Comparison of ENCODE assay signal across 9 mouse cellular contexts in genomic region chr11:103840834-103841233, GRCm38 (mm10).
DNase-seq lines count a peak whose midpoint lies in the region; ATAC-seq lines count a peak whose summit lies in the region.
"Had no signal": no experiment of that assay in that cellular context is flagged by ENCODE, and none has a peak within 500 bp of the region (broad histone marks: within the 10 kb centered on the region; RNA-seq: fewer than 3 reads in every experiment).

No protein-coding gene starts in this region.

- 9% methylated on average over 11 of the region's 11 CpGs for WGBS in embryonic facial prominence, embryonic 14.5 days

- peak; percentile 35 for DNase-seq in right cerebral cortex, adult 18-20 months
- DNase-seq in right cerebral cortex, postnatal 36 days (ENCODE audit: low spot score in 2 of 2): no peak
- peak; percentile 66 for DNase-seq in embryonic facial prominence, embryonic 14.5 days (ENCODE audit: low spot score)
- peak; percentile 43 to 65 for DNase-seq in layer of hippocampus, postnatal 14 days (ENCODE audit: low spot score in 2 of 2)
- DNase-seq in retina, embryonic 14.5 days (ENCODE audit: low spot score): peak; percentile 79
- no peak for DNase-seq in lung, postnatal 25 days (ENCODE audit: low spot score)
- DNase-seq in heart, postnatal 25 days (ENCODE audit: low spot score): no peak

- intact Hi-C loops in heart, postnatal 25 days (cut with DNase I): no loop called here

- H3K36me3 ChIP-seq in embryonic facial prominence, embryonic 14.5 days (ENCODE audit: control insufficient read depth, insufficient read depth, low read length): no peaks in the 10 kb centered on the region

- no peak overlapping the region for H3K9ac ChIP-seq in embryonic facial prominence, embryonic 14.5 days (ENCODE audit: low read depth, low read length)

- 0 out of 2 replicates have a peak, but pooled peaks have one; percentile 57 for ATAC-seq in embryonic facial prominence, embryonic 14.5 days (ENCODE audit: low read depth)
- ATAC-seq in activated CD4-positive, CD25-positive, alpha-beta regulatory T cell, adult 4 months: no peak

- 0 out of 2 replicates have a peak overlapping the region, but pooled peaks have one; percentile 15 for H3K4me2 ChIP-seq in embryonic facial prominence, embryonic 14.5 days (ENCODE audit: low read depth, low read length)

- no peaks in the 10 kb centered on the region for H3K9me3 ChIP-seq in embryonic facial prominence, embryonic 14.5 days (ENCODE audit: control insufficient read depth, low read length)
- H3K9me3 ChIP-seq: megakaryocyte, embryonic 14.5 days had no signal

- H3K4me3 ChIP-seq in embryonic facial prominence, embryonic 14.5 days (ENCODE audit: low read depth, low read length): no peak overlapping the region
- H3K4me3 ChIP-seq: megakaryocyte, embryonic 14.5 days had no signal

- no peaks in the 10 kb centered on the region for H3K27me3 ChIP-seq in embryonic facial prominence, embryonic 14.5 days (replicated peaks; ENCODE audit: control insufficient read depth, insufficient read depth, low read length)
- H3K27me3 ChIP-seq: megakaryocyte, embryonic 14.5 days had no signal

- peaks cover 11% of the 10 kb centered on the region; the same call in 1 of the 2 replicates for H3K4me1 ChIP-seq in embryonic facial prominence, embryonic 14.5 days (ENCODE audit: control insufficient read depth, insufficient read depth, low read length)

- H3K27ac ChIP-seq in embryonic facial prominence, embryonic 14.5 days (replicated peaks; ENCODE audit: low read depth, low read length): no peak overlapping the region

Comparison
In these comparisons a context has a peak if more than half of its experiments do, and no peak if none do; other contexts are left out.
1. DNase-seq: peak in right cerebral cortex, adult 18-20 months (single experiment), embryonic facial prominence, embryonic 14.5 days (single experiment), layer of hippocampus, postnatal 14 days (2 of 2) and retina, embryonic 14.5 days (single experiment); none in right cerebral cortex, postnatal 36 days (0 of 2), lung, postnatal 25 days (single experiment) and heart, postnatal 25 days (single experiment).